Mouse (Mus musculus) liver, embryonic 14.5 days (tissue): Measurements from ENCODE around the gene Ehmt1.

Experiments used
- CTCF ChIP-seq: IDR thresholded peaks from 2 replicates; pipeline ENCODE4 v1.5.1; 2016; ENCODE audit warnings: antibody characterized with exemption, low read depth, control low read depth
- EP300 ChIP-seq: IDR thresholded peaks from 2 replicates; pipeline ENCODE4 v1.6.1; 2016; ENCODE audit warnings: antibody characterized with exemption, low read depth

GRCm38 (mm10) chr2:24899292-24899691 lies 20.1 kb downstream of the Ehmt1 start:
- TF ChIP-seq CTCF (no peak), EP300 (no peak)
